Mouse (Mus musculus) forebrain, embryonic 10.5 days (tissue): ENCODE data around the gene Kcnq4. TPM values are rescaled to one million over a fixed set of nuclear protein-coding genes. Genes with fewer than 3 reads are reported as not detected.

Experiments used
- DNase-seq: peaks from one replicate; pipeline ENCODE4 v3.0.0-alpha.2; 2017; ENCODE audit warnings: low spot score; ENCODE audit errors: extremely low spot score
- H3K27ac ChIP-seq: fragments of 300-500 bp; sonication (generic); 2 replicates; pipeline ENCODE4 v1.5.1; 2016; ENCODE audit warnings: mild to moderate bottlenecking
- H3K27me3 ChIP-seq: fragments of 300-500 bp; sonication (generic); 2 replicates; pipeline ENCODE4 v1.6.1; 2016; ENCODE audit warnings: mild to moderate bottlenecking; ENCODE audit not compliant: poor library complexity, severe bottlenecking
- H3K36me3 ChIP-seq: fragments of 300-500 bp; sonication (generic); replicated peaks from 2 replicates; pipeline ENCODE4 v1.6.1; 2016; ENCODE audit warnings: mild to moderate bottlenecking, moderate library complexity
- H3K4me1 ChIP-seq: fragments of 300-500 bp; sonication (generic); 2 replicates; pipeline ENCODE4 v1.6.1; 2016
- H3K4me3 ChIP-seq: fragments of 300-500 bp; sonication (generic); 2 replicates; pipeline ENCODE4 v1.5.1; 2016; ENCODE audit warnings: mild to moderate bottlenecking, moderate library complexity
- H3K9me3 ChIP-seq: fragments of 300-500 bp; sonication (generic); 2 replicates; pipeline ENCODE4 v1.6.1; 2016; ENCODE audit warnings: mild to moderate bottlenecking, moderate library complexity
- WGBS: fragments of 180-500 bp; shearing (Covaris S2); methylation state at CpG from one replicate; pipeline ENCODE4 v1.1.7; 2016; 5-methylcytosine and 5-hydroxymethylcytosine counted together
- polyA plus RNA-seq: library from polyadenylated mRNA; unstranded; fragments of >200 nt; fragmentation: Nextera tagmentation; extraction: Ambion mirVana; gene quantifications from 2 replicates; pipeline ENCODE4 v1.2.1, GENCODE M21; 2016

The Kcnq4 gene
- polyA plus RNA-seq: 1.5 and 1.8 TPM in 2 replicates

- H3K27me3 ChIP-seq: peaks cover 93% of the 10 kb centered on the region
- 2% methylated on average over 42 of the region's 42 CpGs for WGBS
- H3K27ac ChIP-seq: peak within 1 kb of the TSS; percentile 69
- H3K4me3 ChIP-seq: peak within 1 kb of the TSS; percentile 73
- H3K36me3 ChIP-seq: no peaks in the 10 kb centered on the region
- no peak for DNase-seq
- no peaks in the 10 kb centered on the region for H3K9me3 ChIP-seq
- peaks cover 38% of the 10 kb centered on the region for H3K4me1 ChIP-seq
Observed at GRCm38 (mm10) chr4:120747941-120748866, at the start of gene Kcnq4. Gene Kcnq4 (minus strand): TSS chr4:120748612.

GRCm38 (mm10) chr4:120796687-120797086 is 48.3 kb upstream of the Kcnq4 start:
- 86% methylated on average over 2 of the region's 2 CpGs for WGBS
- Histone ChIP-seq H3K9me3 (no peaks in the 10 kb centered on the region), H3K4me1 (peaks cover 27% of the 10 kb centered on the region), H3K27ac (no peak overlapping the region), H3K4me3 (no peak overlapping the region), H3K36me3 (no peaks in the 10 kb centered on the region), H3K27me3 (no peaks in the 10 kb centered on the region)
- DNase-seq: no peak

DNA sequence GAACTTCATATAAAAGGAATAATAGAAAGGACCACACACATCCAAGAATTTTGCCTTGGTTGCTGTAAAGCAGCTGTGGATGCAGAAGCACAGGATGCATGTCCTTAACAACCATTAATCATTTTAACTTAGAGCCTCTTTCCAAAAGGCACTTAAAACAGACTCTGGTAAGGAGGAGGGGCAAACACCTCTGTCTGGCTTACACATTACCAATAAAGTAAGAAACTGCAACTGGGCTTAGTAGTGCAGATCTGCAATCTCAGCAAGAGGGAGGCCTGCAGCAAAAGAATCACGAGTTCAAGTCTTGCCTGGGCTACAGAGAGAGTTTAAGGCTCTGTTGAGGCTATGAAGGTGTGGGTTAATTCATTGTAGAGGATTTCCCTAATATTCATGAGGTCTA is 47.2 kb upstream of the Kcnq4 start:
- Histone ChIP-seq H3K36me3 (peaks cover 2% of the 10 kb centered on the region), H3K27ac (no peak overlapping the region), H3K4me1 (peaks cover 20% of the 10 kb centered on the region), H3K27me3 (no peaks in the 10 kb centered on the region), H3K4me3 (no peak overlapping the region), H3K9me3 (no peaks in the 10 kb centered on the region)
- DNase-seq: no peak
- WGBS: 92% methylated on average over 1 of the region's 1 CpGs

DNA sequence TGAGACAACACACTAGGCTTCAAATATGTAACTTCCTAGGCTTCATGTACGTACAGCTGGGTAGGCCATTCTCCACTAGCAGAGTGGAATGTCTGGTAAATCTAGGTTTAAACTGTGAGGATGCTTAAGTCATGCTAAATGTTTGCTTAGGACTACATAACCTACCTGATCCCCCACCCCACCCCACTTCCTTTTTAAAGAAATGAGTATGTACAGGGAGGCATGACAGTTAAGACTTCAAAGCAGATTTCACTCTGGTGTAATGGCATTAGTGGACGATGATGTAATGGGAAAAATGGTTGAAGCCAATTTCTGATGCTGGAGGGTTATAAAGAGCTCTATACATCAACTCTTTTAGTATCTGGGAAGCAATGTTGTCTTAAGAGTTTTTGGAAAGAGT is 44.5 kb upstream of the Kcnq4 start:
- 94% methylated on average over 2 of the region's 2 CpGs for WGBS
- no peak for DNase-seq
- Histone ChIP-seq H3K36me3 (peaks cover 29% of the 10 kb centered on the region), H3K9me3 (no peaks in the 10 kb centered on the region), H3K27ac (no peak overlapping the region), H3K27me3 (no peaks in the 10 kb centered on the region), H3K4me1 (peaks cover 7% of the 10 kb centered on the region; the same call in 1 of the 2 replicates), H3K4me3 (no peak overlapping the region)

DNA sequence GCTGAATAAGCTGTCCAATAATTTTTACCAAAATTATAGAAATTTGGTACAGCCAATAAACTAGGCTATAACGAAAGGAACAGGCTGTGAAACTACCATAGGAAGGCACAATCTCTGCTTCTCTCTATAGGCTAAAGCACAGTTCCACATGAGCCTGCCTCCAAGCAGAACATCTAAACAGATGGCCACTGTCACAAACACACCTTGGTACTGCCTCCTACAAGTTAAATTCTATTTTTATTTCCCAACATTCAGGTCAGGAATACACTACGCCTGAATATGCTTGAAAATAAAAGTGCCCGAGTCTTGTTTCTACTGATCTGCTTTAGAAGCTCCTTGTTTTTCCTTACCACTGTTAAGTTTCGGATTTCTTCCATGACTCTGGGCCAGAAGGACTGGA is 41.6 kb upstream of the Kcnq4 start:
- no peaks in the 10 kb centered on the region for H3K9me3 ChIP-seq
- WGBS: 91% methylated on average over 4 of the region's 4 CpGs
- H3K4me3 ChIP-seq: no peak overlapping the region
- no peaks in the 10 kb centered on the region for H3K27me3 ChIP-seq
- DNase-seq: no peak
- H3K36me3 ChIP-seq: peaks cover 58% of the 10 kb centered on the region
- no peak overlapping the region for H3K27ac ChIP-seq
- H3K4me1 ChIP-seq: peaks cover 7% of the 10 kb centered on the region; the same call in 1 of the 2 replicates

DNA sequence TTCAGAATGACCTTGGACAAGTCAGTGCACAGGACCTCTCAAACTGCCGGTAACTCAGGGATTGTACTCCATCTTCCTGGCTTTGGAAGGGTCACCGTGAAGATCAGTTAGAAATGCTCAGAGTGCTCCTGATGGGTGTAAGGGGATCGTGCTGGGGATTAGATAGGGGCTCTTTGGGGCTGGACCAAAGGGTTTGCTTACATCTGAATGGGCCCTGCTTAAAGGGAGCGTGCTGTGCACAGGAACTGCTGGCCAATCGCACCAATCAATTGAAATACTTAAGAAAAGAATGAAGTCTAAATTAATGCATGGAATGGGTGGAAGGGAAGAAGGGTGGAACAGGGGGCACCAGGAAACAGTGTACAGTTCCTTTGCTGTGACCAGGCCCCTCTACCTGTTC is 7.4 kb upstream of the Kcnq4 start:
- H3K4me3 ChIP-seq: no peak overlapping the region
- H3K27me3 ChIP-seq: peaks cover 23% of the 10 kb centered on the region
- H3K9me3 ChIP-seq: no peaks in the 10 kb centered on the region
- no peak overlapping the region for H3K27ac ChIP-seq
- no peak for DNase-seq
- WGBS: 39% methylated on average over 5 of the region's 5 CpGs
- H3K4me1 ChIP-seq: no peaks in the 10 kb centered on the region
- peaks cover 43% of the 10 kb centered on the region for H3K36me3 ChIP-seq

DNA sequence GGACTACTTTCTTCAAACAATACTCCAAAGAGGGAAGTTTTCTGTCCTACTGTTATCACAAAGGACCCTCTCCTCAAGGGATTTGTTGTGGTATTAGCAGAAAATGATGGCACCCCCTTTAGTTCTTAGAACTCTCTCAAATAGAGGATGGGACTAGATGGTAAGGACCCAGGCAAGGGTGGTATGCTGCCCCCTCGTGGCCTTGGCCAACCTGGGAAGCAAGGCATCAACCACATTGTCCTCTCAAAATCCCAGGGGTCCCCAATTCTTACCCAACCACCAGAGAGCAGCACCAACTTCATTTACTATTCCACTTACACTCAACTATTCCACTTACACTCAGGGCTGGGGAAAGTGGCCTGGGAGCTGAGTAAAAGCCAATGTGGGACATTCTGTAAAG is 6.9 kb upstream of the Kcnq4 start:
- Histone ChIP-seq H3K27me3 (peaks cover 28% of the 10 kb centered on the region), H3K4me3 (no peak overlapping the region), H3K9me3 (no peaks in the 10 kb centered on the region), H3K27ac (no peak overlapping the region), H3K36me3 (peaks cover 38% of the 10 kb centered on the region), H3K4me1 (no peaks in the 10 kb centered on the region)
- WGBS: 7% methylated on average over 1 of the region's 1 CpGs
- DNase-seq: peak; percentile 64

GRCm38 (mm10) chr4:120749601-120750000 is 1.2 kb upstream of the Kcnq4 start:
- Histone ChIP-seq H3K27me3 (peaks cover 85% of the 10 kb centered on the region), H3K4me3 (no peak overlapping the region), H3K36me3 (no peaks in the 10 kb centered on the region), H3K9me3 (no peaks in the 10 kb centered on the region), H3K4me1 (peaks cover 38% of the 10 kb centered on the region), H3K27ac (no peak overlapping the region)
- WGBS: 31% methylated on average over 2 of the region's 2 CpGs
- no peak for DNase-seq

DNA sequence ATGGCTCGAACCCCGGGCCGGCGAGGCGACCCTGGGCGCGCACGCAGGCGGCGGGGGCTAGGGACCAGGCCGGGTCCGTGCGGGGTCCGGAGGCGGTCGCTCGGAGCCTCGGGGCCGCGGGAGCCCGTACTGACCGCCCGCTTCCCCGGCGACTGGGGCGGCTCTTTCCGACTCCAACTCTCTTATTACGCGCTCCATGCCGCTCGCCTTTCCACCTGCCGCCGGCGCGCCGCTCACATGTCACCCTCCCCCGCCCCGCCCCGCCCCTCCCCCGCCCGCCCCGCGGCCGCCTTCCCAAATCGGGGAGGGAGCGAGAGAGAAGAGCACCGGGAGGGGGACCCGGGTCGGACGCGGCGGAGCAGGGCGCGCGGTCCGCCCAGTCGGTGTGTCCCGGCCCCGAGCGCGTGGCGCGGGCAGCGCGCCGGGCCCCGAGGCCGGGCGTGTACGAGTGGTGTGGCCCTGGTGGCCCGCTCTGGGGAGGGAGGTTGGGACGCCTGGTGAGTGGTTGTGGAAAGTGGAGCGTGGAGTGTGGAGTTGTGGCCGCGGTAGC is 1.1 kb downstream of the Kcnq4 start:
- DNase-seq: peak; percentile 43
- Histone ChIP-seq H3K4me1 (peaks cover 38% of the 10 kb centered on the region), H3K9me3 (no peaks in the 10 kb centered on the region), H3K4me3 (peak overlapping the region; percentile 73), H3K27me3 (peaks cover 99% of the 10 kb centered on the region), H3K36me3 (no peaks in the 10 kb centered on the region), H3K27ac (peak overlapping the region; percentile 69)
- WGBS: under 1% methylated on average over 71 of the region's 75 CpGs

- Histone ChIP-seq H3K27me3 (peaks cover 100% of the 10 kb centered on the region), H3K36me3 (no peaks in the 10 kb centered on the region), H3K4me1 (peaks cover 38% of the 10 kb centered on the region), H3K9me3 (no peaks in the 10 kb centered on the region), H3K27ac (peak overlapping the region; percentile 69), H3K4me3 (peak overlapping the region; percentile 73)
- peak; percentile 27 for DNase-seq
- under 1% methylated on average over 52 of the region's 53 CpGs for WGBS
Observed at GRCm38 (mm10) chr4:120746552-120747150, 1.8 kb downstream of the Kcnq4 start.

GRCm38 (mm10) chr4:120745731-120746551 is 2.5 kb downstream of the Kcnq4 start:
- H3K4me1 ChIP-seq: peaks cover 43% of the 10 kb centered on the region
- peak overlapping the region; percentile 69 for H3K27ac ChIP-seq
- peak; percentile 38 for DNase-seq
- peaks cover 100% of the 10 kb centered on the region for H3K27me3 ChIP-seq
- no peaks in the 10 kb centered on the region for H3K9me3 ChIP-seq
- 11% methylated on average over 10 of the region's 10 CpGs for WGBS
- no peaks in the 10 kb centered on the region for H3K36me3 ChIP-seq
- H3K4me3 ChIP-seq: peak overlapping the region; percentile 73

DNA sequence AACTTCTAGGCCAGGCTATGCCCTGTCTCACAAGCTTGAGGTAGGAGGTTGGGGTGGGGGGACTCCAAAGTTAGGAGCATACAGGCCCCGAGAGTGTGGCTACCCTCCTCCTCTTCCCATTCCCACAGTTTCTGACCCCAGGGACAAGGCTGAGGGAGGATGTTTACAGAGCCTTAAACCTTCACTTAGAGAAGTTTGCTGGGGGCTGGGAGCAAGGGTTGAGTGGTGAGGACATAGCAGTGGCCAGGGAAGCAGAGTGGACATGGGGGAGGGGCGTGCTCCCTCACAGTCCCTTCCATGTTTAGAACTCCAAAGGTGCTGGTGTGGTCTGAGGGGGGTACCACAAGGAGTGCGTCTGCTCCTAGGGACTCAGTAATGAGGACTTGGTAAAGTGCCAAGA is 4.8 kb downstream of the Kcnq4 start:
- Histone ChIP-seq H3K9me3 (no peaks in the 10 kb centered on the region), H3K27ac (no peak overlapping the region), H3K4me3 (no peak overlapping the region), H3K36me3 (no peaks in the 10 kb centered on the region), H3K27me3 (peaks cover 97% of the 10 kb centered on the region), H3K4me1 (peaks cover 45% of the 10 kb centered on the region)
- DNase-seq: no peak
- 86% methylated on average over 3 of the region's 3 CpGs for WGBS
